Mouse (Mus musculus): Measurements from ENCODE around the gene Klhl8. TPM values are rescaled to one million over a fixed set of nuclear protein-coding genes. Genes with fewer than 3 reads are reported as not detected.

Gene Klhl8
- total RNA-seq, 2 experiments from 2014 or later = 35.5 to 38.3 TPM

DNA sequence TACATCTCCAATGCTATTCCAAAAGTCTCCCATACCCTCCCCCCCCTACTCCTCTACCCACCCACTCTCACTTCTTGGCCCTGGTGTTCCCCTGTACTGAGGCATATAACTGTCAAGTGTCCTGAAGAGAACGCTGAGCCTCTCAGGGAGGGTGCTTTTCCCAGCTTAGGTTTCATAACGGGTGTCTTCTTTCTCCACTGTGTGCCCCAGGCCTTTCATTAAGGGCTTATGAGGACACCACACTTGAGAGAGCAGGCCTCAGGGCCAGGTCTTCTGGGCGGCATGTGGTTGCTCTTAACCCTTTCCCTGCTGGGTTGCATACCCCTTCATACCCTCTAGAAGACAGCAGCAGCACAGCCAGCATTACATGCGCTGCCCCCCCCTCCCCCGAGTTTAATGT lies 64.5 kb downstream of the Klhl8 start:
- DNase-seq (ENCODE audit: low spot score in 2 of 2) = no peak

DNA sequence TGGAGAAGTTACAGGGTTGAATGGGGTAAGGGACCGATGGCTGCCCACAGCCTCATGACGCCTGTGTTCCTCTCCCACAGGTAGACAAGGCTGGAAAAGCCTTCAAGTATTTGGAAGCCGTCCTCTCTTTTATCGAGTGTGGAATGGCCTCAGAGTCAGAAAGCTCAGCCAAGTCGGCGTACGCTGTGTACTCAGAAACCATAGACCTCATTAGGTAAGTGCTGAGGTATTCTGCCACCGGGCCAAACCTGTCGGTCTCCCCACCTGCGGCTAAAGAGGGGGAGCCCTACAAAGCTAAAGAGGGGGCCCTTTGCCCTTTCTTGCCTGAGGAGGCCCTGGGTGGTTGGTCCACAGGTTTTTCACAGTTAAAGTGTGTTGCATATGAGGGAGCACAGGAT lies 64.9 kb downstream of the Klhl8 start:
- no peak for DNase-seq (ENCODE audit: low spot score in 2 of 2)

DNA sequence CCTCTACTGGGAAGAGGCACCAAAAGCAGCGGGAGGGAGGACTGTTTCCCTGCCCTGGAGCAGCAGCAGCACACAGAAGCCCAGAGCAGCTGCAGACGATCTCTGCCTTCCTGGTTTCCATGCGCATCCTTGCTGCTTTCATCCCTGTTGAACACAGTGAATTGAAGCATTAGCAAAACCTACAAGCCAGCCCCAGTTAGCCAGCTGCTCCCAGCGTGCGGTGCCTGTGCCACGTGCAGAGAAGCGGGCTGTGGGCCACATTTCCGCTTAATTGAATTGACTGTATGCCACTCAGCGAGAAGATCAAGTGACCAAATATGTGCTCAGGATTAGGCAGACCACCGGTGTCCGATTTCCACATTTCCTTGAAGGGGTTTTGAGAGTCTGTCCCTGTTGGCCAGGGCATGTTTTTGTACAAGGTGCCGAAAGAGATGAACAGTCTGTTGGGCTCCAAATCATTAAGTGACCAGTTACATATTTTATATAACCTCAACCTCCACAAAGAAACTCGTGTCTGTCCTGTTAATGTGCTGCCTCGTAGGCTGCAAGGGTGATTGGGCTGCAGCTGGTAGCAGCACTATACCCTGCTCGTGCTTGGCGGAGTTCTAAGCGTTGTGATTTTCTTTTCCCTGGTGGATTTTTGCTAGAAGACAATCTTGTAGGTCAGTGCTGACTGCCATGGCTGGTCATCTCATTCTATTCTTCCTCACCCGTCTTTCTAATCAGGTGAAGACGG lies 65.5 kb downstream of the Klhl8 start:
- peak; percentile 51 to 52 for DNase-seq (ENCODE audit: low spot score in 2 of 2)

DNA sequence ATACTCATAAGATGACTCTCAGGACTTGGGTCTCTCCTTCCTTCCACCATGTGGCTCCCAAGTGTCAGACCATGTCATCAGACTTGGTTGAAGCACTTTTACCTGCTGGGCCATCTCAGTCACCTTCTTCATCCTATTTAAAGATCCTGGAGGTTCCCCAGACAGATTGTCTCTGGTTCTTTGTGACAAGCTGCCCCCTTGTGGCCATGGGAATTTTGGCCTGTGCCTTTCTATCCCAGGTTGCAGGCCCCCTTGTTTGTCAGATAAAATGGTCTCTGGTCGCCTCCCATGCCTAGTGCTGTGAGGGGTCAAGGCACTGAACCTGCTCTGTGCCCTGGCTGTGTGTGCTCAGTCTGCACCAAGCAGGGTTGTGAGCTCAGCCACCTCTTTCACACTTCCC lies 67.1 kb downstream of the Klhl8 start:
- DNase-seq (ENCODE audit: low spot score in 2 of 2) = peak in 1 of 2 experiments; percentile 53

DNA sequence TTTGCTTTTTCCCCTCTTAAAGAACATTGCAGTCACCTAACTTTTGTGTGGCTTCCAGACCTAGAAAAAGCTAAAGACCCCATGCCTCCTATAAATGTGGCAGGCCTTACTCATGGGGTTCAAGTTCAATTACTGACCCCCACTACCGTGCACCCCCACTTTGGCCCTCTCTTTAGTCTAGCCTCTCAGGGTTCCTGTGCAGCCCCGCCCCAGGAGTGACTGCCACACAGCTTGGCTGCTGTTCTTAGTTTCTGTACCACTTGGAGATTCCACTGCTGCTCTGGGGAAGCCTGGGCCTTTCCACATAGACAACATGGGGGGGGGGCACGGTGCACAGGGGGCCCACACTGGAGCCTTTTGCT lies 71.8 kb downstream of the Klhl8 start:
- DNase-seq (ENCODE audit: low spot score in 2 of 2) = no peak

DNA sequence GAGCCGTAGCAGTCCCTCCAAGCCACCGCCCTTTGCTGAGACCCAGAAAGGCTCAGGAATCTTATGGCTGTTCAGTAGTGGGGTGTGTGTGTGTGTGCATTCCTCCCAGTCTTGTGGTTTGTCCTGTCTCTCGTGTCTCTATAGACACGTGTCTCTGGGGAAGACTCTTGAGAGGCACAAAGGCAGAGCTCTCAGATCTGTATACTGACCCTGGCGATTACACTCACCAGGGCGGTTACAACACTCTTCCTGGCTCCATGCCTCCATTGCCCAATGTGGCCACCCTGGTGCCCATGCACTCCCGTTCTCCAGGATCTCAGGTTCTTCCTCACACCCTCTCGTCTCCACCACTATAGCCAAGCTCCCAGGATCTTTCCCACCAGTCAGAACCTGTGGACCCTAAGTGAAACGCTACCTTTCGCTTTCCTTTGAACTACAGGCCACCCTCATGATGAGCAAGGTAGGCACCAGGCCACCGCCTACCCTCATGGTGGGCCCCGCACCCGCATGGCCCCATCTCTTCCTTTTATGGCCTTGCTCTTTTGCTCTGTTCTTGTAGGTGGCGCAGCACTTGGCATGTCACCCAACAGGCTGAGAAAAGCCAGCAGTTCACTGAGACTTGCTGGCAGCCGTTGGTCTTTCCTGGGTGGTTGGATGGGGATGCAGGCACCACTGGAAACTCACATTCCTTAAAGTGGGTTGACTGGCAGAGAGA lies 72.4 kb downstream of the Klhl8 start:
- DNase-seq (ENCODE audit: low spot score in 2 of 2) = no peak

DNA sequence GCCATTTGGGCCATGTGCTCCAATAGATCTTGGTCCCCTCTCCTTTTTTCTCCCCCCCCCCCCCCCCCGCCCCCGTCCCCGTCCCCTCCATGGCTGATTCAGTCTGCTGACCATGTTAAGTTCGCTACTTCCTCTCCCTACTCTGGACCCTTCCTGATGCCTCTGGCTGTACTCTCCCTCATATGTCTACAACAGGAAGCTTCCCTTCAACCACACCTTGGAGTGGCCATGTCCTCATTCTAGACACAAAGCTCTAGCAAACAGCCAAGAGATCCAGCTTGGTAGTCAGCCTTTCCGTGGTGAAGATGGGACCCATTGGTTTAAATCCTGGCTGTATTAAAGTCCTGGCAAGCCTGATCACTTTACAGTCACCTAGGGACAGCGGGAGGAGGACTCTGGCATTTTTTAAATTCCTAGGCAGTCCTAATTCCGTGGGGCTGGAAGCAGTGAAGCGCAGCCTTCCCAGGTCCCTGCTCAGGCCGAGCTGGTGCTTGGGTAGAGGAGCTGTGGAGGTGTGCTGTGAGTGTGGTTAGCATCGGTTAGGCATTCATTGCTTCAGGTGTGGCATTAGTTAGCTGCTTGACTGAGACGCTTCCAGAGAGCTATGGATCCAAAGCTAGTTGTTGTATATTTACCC lies 74.8 kb downstream of the Klhl8 start:
- DNase-seq (ENCODE audit: low spot score in 2 of 2) = no peak

DNA sequence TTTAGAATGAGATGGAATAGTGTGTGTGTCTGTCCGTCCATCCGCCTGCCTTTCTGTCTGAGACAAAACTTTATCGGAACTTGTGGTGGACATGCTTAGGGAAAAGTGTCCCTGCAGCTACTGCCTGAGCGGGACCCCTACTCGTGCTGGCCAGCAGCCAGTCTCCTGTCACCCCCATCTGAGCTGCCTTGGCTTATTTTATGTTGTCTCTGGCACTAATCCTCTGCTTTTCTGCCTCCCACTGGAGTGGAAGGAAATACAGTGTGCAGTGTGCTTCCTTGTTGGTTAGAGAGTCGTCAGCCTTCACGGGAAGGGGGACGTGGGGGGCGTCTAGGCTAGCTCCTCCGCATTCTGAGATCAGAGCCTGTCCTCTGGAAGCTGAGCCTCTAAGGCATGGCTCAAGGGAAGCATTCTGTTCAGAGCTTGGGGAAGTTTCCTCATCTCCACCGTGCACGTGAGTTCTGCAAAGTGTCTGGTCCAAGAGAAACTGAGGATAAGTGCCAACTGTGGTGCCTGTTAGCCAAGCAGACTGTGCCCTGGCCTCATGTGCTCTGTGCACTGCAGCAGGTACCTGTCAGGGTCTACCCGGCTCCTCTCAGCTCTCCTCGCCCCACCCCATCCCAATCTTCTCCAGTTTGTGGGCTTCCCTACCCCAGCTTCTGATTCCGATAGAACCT lies 75.5 kb downstream of the Klhl8 start:
- DNase-seq (ENCODE audit: low spot score in 2 of 2) = no peak

DNA sequence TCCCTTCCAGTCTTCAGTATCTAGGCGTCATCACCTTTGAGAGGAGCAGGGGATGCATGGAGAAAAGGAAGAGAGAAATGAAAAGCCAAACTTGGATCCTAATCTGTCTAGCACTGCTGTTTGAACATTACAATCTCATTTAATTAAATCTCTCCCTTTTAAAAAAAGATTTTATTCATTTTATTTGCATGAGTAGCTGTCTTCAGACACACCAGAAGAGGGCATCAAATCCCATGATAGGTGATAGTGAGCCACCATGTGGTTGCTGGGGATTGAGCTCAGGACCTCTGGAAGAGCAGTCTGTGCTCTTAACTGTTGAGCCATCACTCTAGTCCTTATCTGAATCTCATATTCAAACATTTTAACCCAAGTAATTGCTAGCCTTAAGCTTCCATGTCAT lies 80.2 kb downstream of the Klhl8 start:
- DNase-seq (ENCODE audit: low spot score in 2 of 2) = no peak

DNA sequence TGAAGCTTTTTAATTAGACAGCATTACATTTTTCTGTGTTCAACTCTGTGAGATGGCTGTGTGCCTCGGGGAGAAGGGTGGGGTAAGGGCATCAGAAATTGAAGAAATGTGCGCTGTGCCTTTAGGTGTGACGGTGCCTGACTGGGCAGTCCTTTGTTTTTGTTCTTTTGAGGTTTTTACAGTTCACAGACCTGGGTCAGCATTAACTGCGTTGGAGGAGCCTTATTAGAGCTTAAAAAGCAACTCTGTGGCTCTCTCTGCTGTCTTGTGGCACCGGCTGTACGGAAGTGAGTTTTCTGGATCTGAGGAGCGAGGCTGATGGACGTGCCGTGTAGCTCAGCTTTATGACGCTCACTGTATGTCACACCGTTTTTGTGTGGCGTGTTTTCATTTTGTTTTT lies 81.9 kb downstream of the Klhl8 start:
- no peak for DNase-seq (ENCODE audit: low spot score in 2 of 2)

DNA sequence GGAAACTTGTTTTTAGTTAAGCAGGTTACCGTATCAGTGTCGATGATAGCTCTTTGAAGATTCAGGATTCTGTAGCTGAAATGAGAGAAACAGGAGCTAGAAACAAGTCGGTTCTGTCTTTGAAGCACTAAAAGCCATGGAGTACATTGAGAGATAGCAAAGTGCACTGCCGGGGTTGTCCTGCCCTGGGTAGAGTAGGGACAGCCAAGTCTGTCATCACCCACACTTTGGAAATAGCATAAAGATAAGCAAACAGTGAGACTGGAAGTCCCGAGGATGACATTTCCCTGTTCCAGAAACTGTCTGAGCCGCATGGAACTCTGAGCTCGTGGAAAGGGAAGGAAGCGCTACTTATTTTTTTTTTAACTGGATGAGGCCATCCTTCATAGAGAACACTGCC lies 82.3 kb downstream of the Klhl8 start:
- DNase-seq (ENCODE audit: low spot score in 2 of 2) = no peak

DNA sequence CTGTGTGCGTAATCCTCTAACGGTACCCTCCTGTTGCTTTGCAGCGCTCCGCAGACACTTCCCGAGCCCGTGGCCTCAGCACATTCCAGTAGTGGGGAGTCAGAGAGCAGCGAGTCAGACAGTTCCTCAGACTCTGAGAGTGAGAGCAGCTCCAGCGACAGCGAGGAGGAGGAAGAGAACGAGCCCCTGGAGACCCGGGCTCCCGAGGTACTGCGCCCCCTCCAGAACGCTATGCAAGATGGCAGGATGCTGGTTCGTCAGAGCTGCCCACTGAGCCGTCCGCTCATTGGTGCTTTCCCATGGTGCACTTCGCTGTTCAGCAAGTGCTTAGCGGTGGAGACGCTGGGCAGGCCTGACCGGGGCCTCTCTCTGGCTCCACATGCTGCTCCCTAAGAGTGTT lies 82.8 kb downstream of the Klhl8 start:
- no peak for DNase-seq (ENCODE audit: low spot score in 2 of 2)

DNA sequence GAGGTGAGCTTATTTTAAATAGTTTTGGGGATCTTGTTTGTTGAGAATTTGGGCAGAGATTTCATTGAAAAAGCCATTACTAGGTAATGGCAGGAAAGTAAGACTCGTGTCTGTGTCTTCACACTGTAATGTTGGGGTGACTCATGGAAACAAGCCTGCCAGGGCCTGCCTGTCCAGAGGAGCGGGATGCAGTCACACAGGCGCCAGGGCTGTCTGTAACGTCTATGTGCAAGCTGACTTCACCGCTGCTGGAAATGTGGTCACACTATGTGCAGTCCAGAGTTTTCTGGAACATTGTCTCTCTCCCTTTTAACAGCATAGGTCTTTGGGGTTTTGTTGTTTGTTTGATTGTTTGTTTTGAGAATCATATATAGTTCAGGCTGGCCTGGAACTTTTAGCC lies 88.1 kb downstream of the Klhl8 start:
- DNase-seq (ENCODE audit: low spot score in 2 of 2) = no peak

DNA sequence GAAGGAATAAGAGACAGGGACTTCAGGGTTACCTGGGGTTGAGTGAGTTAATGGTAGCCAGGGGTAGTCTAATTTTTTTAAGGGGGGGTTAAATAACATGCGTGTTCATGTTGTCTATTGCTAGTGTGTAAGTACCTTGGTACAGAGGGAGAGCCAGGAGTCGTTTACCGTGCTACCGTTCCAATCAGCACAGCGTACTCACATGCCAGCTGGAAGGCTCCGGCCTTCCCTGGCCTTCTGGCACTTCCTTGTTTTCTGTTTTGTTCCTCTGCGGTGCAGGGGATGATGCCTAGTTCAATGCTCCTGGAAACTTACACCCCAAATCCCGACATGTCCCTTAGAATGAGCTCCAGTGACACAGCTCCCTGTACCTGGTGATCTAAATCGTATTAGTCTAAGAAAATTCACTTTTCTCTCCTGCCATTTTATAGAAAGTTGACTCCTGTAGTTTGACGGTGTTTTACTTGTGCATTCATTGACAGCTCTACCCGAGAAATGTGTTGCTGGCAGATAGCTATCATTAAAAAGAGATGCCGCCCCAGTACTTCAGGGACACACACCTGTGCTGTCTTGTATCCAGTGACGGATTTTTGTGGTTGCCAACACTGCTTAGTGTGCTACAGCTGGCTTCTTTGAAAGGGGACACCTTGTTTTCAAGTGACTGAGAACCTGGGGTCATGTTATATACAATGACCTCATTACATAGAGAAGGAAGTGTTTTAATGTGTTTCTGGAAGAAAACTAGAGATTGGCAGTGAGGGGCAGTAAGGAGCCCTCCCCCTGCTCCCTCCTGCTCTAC lies 89.4 kb downstream of the Klhl8 start:
- DNase-seq (ENCODE audit: low spot score in 2 of 2) = no peak

DNA sequence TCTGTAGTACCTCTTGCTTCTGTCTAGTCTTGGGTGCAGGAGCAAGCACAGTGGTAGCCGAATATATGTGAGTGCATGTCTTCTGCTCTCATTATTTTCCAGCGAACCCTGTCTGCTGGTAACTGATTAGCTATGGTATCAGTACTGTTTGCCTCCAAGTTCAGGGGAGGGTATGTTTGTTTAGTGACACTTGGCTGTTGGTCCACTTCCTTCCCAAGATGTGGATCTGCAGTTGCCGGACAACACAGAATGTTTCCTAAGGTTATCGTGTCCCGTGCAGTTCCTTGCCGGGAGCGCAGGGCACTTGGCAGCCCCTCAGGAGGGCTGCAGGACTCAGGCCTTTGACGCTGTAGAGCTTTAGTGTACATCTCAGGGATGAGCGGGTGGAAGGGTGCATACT lies 90.0 kb downstream of the Klhl8 start:
- no peak for DNase-seq (ENCODE audit: low spot score in 2 of 2)

DNA sequence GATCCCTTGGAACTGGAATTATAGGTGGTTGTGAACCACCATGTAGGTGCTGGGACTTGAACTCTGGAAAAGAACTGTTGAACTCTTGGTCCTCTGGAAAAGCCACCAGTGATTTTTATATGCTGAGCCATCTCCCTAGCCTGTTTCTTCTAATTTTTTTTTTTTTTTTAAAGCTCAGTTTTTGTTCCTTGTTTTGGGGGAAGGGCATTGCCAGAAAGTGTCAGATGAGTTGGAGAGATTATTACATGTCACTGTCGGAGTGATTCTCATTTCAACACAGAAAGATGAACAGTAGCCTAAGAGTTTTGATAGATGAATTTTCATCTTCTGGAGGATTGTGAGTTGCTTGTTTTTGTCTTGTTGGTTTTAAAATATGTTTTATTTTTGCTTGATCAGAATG lies 91.4 kb downstream of the Klhl8 start:
- DNase-seq (ENCODE audit: low spot score in 2 of 2) = no peak

DNA sequence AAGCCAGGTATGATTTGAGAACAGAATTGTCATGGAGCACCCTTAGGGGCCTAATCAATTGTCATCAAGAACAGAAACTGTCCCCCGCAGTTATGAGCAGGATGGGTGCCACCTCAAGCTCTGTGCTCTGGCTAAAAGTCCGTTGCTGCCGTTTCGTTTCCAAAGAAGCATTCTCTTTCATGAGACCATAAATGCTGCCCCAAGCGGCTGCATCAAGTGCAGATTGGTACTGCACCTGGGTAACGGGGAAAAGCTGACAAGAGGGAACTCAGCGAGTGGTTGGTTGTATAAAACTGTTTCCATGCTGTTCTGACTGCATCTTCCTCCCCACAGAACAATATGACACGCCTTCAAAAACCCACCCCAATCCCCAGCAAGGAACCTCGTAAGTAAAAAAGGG lies 92.5 kb downstream of the Klhl8 start:
- no peak for DNase-seq (ENCODE audit: low spot score in 2 of 2)

DNA sequence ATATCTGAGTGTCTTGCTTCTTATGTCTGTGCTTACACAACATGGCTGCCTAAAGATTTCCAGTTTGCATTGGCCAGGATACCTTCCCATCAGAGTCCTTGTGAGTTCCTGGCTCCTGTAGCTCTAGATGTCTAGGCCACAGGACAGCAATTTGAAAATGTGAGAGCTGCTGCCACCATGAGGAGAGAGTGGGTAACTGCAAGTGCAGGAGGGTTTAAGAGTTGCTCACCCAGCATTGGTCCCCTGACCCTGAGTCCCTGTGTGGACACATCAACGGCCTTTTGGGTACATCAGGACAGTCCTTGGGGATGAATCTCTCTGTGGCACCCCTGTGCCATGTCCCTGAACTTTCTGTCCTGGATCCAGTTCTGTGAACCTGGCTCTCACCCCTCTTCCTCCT lies 93.3 kb downstream of the Klhl8 start:
- DNase-seq (ENCODE audit: low spot score in 2 of 2) = peak; percentile 77 to 86

DNA sequence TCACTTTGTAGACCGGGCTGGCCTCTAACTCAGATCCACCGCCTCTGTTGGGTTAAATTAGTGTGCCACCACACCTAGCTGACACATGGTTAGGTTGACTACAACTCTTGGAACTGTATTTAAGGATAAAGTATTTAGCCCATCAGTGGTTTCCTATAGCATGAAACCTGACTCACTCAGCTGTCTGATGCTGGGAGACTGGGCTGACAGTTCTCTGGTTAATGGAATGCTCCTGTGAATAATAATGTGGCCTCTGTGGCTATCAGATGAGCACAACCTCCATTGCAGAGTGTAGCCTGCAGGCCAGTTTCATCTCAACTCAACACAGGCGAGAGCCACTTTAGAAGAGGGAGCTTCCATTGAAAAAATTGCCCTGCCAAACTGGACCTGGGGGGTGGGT lies 94.3 kb downstream of the Klhl8 start:
- no peak for DNase-seq (ENCODE audit: low spot score in 2 of 2)

DNA sequence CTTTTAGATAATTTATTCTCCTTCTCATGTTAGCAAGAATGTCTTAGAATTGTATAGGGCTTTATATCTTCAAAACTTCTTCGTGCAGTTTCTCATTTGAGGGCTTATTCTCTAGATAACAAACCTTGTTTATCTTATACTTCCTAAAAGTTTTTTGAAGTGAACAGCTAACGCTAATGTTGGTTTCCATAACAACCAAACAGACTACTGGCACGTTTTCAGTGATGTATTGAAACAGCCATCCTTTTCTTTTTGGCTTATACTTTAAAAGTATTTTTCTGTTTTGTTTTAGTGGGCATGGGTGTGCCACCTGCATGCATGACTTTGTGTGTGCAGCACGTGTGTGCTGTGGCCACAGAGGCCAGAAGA lies 95.8 kb downstream of the Klhl8 start:
- no peak for DNase-seq (ENCODE audit: low spot score in 2 of 2)

DNA sequence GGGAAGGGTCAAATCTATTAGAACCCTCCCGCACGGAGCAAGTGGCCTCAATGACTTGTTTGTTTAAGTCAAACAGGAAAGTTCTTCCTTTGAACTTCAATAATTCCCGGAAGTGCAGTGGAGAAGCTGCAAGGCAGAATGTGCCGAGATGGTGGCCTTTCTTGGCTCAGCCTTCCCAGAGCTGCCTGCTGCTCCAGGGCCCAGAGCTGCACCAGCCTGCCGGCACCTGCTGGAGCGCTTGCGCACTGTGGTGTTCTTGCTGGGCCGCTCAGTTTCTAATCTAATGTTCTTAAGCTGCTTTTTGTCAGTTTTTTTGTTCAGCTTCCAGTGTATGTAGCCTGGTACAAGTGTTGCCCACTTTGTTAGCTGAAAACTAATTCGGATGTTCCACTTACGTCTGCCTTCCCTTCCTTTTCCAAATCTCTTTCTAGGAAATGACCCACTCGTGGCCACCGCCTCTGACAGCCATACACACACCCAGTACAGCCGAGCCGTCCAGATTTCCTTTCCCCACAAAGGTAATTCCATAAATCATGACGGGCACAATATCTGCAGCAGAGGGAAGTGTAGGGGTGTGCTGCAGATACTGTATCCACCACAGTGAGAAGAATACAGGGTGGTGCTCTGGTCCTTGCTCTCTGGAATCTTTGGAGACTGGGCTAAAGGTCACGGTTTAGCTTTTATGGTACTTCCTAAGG lies 96.4 kb downstream of the Klhl8 start:
- DNase-seq (ENCODE audit: low spot score in 2 of 2) = no peak
